Mouse (Mus musculus) midbrain, embryonic 16.5 days (tissue): ENCODE measurements at regions not wholly inside any gene's neighbourhood (a gene's known extent, or its start where the extent isn't known, plus 50 kb on each side); places are given as distances from the start of the nearest gene placed in this dataset.

Experiments
- ATAC-seq: fragments of 200-750 bp; cut with Nextera tagmentation; 2 replicates; pipeline ENCODE4 v1.8.0; 2017; ENCODE audit warnings: moderate TSS enrichment
- H3K27ac ChIP-seq: fragments of 300-500 bp; sonication (generic); 2 replicates; pipeline ENCODE4 v1.5.1; 2014; ENCODE audit warnings: mild to moderate bottlenecking, low read length, mixed read lengths
- H3K27me3 ChIP-seq: fragments of 300-500 bp; sonication (generic); 2 replicates; pipeline ENCODE4 v1.6.1; 2014; ENCODE audit warnings: low read depth, low read length, mixed read lengths; ENCODE audit not compliant: control insufficient read depth, insufficient read depth
- H3K36me3 ChIP-seq: fragments of 300-500 bp; sonication (generic); 2 replicates; pipeline ENCODE4 v1.6.1; 2014; ENCODE audit warnings: mild to moderate bottlenecking, low read length, moderate library complexity, mixed read lengths; ENCODE audit not compliant: control insufficient read depth, insufficient read depth
- H3K4me1 ChIP-seq: fragments of 300-500 bp; sonication (generic); 2 replicates; pipeline ENCODE4 v1.6.1; 2014; ENCODE audit warnings: mild to moderate bottlenecking, low read length, mixed read lengths; ENCODE audit not compliant: control insufficient read depth, insufficient read depth
- H3K4me2 ChIP-seq: fragments of 300-500 bp; sonication (generic); 2 replicates; pipeline ENCODE4 v1.6.1; 2014; ENCODE audit warnings: mild to moderate bottlenecking, low read length, mixed read lengths
- H3K4me3 ChIP-seq: fragments of 300-500 bp; sonication (generic); 2 replicates; pipeline ENCODE4 v1.5.1; 2014; ENCODE audit warnings: low read depth, mild to moderate bottlenecking, low read length, moderate library complexity, mixed read lengths
- H3K9ac ChIP-seq: fragments of 300-500 bp; sonication (generic); 2 replicates; pipeline ENCODE4 v1.6.1; 2014; ENCODE audit warnings: low read depth, low read length, mixed read lengths
- H3K9me3 ChIP-seq: fragments of 300-500 bp; sonication (generic); replicated peaks from 2 replicates; pipeline ENCODE4 v1.6.1; 2014; ENCODE audit warnings: mild to moderate bottlenecking, low read length, mixed read lengths; ENCODE audit not compliant: control insufficient read depth, poor library complexity, severe bottlenecking
- WGBS: fragments of 180-500 bp; shearing (Covaris S2); extraction: QIAGEN DNeasy Blood & Tissue Kit; methylation state at CpG from one replicate; pipeline ENCODE4 v1.1.7; 2014; 5-methylcytosine and 5-hydroxymethylcytosine counted together

DNA sequence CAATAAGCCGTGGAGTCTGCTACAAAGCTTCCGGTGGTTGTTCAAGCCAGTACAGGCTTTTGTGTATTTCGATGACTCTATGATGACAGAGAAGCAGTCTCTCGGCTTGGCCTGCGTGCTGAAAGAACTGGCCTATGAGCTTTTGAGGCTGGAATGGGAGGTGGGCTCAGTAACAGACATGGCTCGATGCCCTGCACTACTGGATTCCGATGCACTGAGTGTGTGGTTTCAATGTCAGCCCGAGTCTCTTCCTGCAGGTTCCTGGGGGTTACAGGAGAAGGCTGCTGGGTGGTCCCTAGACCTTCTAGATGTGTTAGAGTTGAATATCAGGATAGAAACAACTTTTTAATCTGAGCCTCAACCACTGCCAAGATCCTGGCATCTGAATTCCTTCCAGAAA, 53.2 kb downstream of the Gm815 start:
- Histone ChIP-seq H3K9ac (no peak overlapping the region), H3K4me2 (no peak overlapping the region), H3K4me3 (no peak overlapping the region), H3K27me3 (no peaks in the 10 kb centered on the region), H3K27ac (no peak overlapping the region), H3K36me3 (no peaks in the 10 kb centered on the region), H3K4me1 (no peaks in the 10 kb centered on the region; the same call in 1 of the 2 replicates), H3K9me3 (no peaks in the 10 kb centered on the region)
- ATAC-seq = no peak
- 72% methylated on average over 8 of the region's 8 CpGs for WGBS

- Histone ChIP-seq H3K9me3 (no peaks in the 10 kb centered on the region), H3K4me3 (no peak overlapping the region), H3K27ac (no peak overlapping the region), H3K4me1 (no peaks in the 10 kb centered on the region), H3K27me3 (no peaks in the 10 kb centered on the region), H3K4me2 (no peak overlapping the region), H3K36me3 (no peaks in the 10 kb centered on the region), H3K9ac (no peak overlapping the region)
- WGBS = 93% methylated on average over 2 of the region's 2 CpGs
- ATAC-seq = no peak
Observed at GRCm38 (mm10) chr19:26944006-26944405, 58.3 kb downstream of the Gm815 start.

- Histone ChIP-seq H3K9ac (no peak overlapping the region), H3K4me1 (no peaks in the 10 kb centered on the region), H3K27ac (no peak overlapping the region), H3K4me2 (no peak overlapping the region), H3K27me3 (no peaks in the 10 kb centered on the region), H3K4me3 (no peak overlapping the region), H3K9me3 (no peaks in the 10 kb centered on the region), H3K36me3 (no peaks in the 10 kb centered on the region)
- ATAC-seq = no peak
- WGBS = 95% methylated on average over 3 of the region's 3 CpGs
Observed at GRCm38 (mm10) chr19:26946562-26946961, 60.9 kb downstream of the Gm815 start.

DNA sequence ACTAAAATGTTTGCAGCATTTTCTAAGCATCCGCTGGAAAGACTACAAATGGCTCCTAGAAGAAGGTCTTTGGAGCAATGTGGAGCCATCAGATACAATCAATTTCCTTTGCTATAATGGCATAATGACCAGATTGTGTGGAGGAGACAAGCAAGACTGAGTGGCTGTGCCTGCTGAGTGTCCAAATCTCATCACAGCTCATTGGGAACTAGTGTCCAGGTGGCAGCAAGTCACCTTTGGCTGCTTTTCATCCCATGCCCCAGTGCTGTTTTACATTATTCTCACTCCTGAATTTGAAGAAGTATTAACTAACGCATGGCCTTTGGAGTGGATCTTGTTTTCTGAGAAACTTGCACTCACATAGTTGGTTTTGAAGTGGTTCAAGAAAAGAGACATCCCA, 62.8 kb downstream of the Gm815 start:
- H3K27me3 ChIP-seq = no peaks in the 10 kb centered on the region
- H3K9ac ChIP-seq = no peak overlapping the region
- no peaks in the 10 kb centered on the region for H3K4me1 ChIP-seq
- no peak for ATAC-seq
- no peak overlapping the region for H3K4me2 ChIP-seq
- H3K27ac ChIP-seq = no peak overlapping the region
- no peaks in the 10 kb centered on the region for H3K9me3 ChIP-seq
- no peaks in the 10 kb centered on the region for H3K36me3 ChIP-seq
- H3K4me3 ChIP-seq = no peak overlapping the region
- WGBS = 96% methylated on average over 2 of the region's 2 CpGs

DNA sequence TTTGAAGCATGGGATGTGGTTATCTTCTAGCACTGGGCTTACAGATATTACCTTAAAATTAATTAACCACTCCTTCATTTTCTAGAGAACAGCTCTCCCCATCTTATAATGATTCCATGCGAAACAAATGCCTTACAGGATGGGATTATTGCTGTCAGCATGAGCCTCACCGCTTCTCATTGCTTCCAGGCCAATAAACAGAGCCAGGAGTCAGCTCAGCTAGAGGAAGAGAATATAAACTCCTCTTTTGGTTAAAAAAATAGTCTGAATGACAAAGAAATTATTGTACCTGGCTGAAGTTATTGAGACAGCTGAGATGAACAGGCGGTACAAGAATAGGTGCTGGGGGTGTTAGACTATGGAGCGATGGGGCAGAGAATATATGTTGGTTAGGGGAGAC, 63.5 kb downstream of the Gm815 start:
- Histone ChIP-seq H3K27me3 (no peaks in the 10 kb centered on the region), H3K4me3 (no peak overlapping the region), H3K4me2 (no peak overlapping the region), H3K9ac (no peak overlapping the region), H3K9me3 (no peaks in the 10 kb centered on the region), H3K36me3 (no peaks in the 10 kb centered on the region), H3K27ac (no peak overlapping the region), H3K4me1 (no peaks in the 10 kb centered on the region)
- ATAC-seq = no peak
- WGBS = 80% methylated on average over 4 of the region's 4 CpGs

DNA sequence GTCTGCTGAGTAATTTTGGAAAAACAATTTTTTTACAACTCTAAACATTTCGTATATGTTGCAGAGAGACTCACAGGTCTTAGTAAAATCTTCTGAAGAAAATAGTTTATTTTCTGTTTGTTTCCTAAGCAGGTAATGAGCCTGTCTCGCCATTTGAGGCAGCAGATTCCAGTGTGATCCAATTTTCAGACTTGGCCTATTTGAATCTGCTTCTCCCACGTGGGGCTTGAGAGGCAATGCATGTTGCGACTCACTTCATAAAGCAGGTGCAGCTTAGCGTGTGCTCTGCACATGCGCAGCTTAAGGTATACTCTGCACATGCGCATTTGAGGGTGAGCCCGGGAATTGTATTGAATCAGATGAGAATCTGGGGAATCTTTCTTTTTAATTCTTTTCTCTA, 67.7 kb downstream of the Gm815 start:
- ATAC-seq = no peak
- Histone ChIP-seq H3K9ac (no peak overlapping the region), H3K4me2 (no peak overlapping the region), H3K9me3 (no peaks in the 10 kb centered on the region), H3K27me3 (no peaks in the 10 kb centered on the region), H3K4me1 (0 out of 2 replicates have a peak, but pooled peaks cover 2% of the 10 kb centered on the region), H3K36me3 (no peaks in the 10 kb centered on the region), H3K27ac (no peak overlapping the region), H3K4me3 (no peak overlapping the region)
- WGBS = 64% methylated on average over 8 of the region's 8 CpGs

GRCm38 (mm10) chr19:26966055-26966760, 80.5 kb downstream of the Gm815 start:
- no peaks in the 10 kb centered on the region for H3K9me3 ChIP-seq
- no peak overlapping the region for H3K9ac ChIP-seq
- H3K4me3 ChIP-seq = no peak overlapping the region
- H3K27ac ChIP-seq = no peak overlapping the region
- H3K27me3 ChIP-seq = no peaks in the 10 kb centered on the region
- H3K4me1 ChIP-seq = no peaks in the 10 kb centered on the region
- H3K4me2 ChIP-seq = no peak overlapping the region
- WGBS = 91% methylated on average over 6 of the region's 6 CpGs
- no peak for ATAC-seq
- no peaks in the 10 kb centered on the region for H3K36me3 ChIP-seq

DNA sequence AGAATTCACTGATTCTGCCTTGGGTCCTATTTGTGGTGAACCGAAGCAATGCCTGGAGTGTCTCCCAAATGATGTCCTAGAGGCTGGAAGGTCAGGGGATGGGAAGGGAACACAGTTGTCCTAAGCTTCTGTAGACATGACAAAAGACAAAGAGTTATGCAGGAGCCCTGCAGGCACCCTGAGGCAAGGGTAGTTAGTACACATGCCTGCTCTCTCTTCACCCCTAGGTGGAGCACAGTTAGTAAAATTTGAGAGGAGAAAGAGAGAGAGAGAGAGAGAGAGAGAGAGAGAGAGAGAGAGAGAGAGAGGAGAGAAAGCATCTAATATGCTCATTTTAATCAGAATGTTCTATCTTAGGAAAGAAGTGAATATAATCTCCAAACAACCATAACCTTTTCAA, 87.4 kb downstream of the Gm815 start:
- Histone ChIP-seq H3K27me3 (no peaks in the 10 kb centered on the region), H3K4me2 (no peak overlapping the region), H3K9me3 (no peaks in the 10 kb centered on the region), H3K4me3 (no peak overlapping the region), H3K27ac (no peak overlapping the region), H3K36me3 (no peaks in the 10 kb centered on the region), H3K4me1 (peaks cover 17% of the 10 kb centered on the region), H3K9ac (no peak overlapping the region)
- ATAC-seq = 0 out of 2 replicates have a peak, but pooled peaks have one; percentile 40
- WGBS = 66% methylated on average over 1 of the region's 1 CpGs

DNA sequence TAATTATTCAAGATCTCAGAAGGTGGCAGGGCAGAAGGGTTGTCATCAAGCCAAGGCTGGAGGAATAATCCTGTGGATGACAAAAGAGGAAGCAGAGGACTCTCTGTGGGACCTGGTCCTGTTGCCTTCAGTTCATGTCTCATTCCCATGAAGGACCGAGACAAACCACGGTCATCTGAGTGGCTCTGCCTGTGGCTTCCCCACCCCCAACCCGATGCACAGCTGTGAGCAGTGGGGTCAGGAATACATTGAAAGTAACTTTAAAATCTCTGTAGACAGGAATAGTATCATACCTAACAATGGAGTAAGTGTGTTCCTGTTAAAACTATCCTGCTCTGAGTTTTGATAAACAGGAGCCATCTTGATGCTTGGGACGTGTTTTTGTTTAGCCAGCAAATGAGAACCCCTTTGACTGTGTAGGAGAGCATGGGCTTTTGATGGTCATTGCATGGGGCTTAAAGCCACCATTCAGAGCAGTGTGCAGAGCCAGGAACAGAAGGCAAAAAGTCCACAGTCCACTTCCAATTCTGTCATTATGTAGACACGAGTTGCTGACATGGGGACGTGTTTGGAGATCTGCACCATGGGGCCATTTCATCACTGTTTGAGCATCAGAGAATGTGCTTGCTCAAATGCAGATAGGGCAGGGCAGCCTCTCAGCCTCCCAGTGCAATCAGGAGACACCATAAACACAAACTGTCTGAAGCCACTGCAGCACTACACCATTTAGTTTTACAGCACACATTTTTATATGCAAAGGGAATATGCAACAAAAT, 88.3 kb downstream of the Gm815 start:
- no peaks in the 10 kb centered on the region for H3K27me3 ChIP-seq
- H3K4me3 ChIP-seq = no peak overlapping the region
- H3K27ac ChIP-seq = no peak overlapping the region
- H3K36me3 ChIP-seq = no peaks in the 10 kb centered on the region
- H3K4me1 ChIP-seq = peaks cover 21% of the 10 kb centered on the region
- H3K9me3 ChIP-seq = no peaks in the 10 kb centered on the region
- no peak overlapping the region for H3K9ac ChIP-seq
- WGBS = 68% methylated on average over 6 of the region's 6 CpGs
- no peak overlapping the region for H3K4me2 ChIP-seq
- no peak for ATAC-seq
